Mouse (Mus musculus) CH12F3 (cell line): ENCODE results near the gene Vmn1r84.

ENCODE experiments used
- in situ Hi-C: fragments of 300-500 bp; cut with MboI; formaldehyde crosslinking; loops from 2 replicates; pipeline ENCODE4 v1.14.3; 2020; ENCODE audit warnings: low sequenced_read_pairs

Gene Vmn1r84

GRCm38 (mm10) chr7:12369173-12369572 is at the start of gene Vmn1r84:
Gene Vmn1r84 (minus strand): TSS chr7:12369273.
- in situ Hi-C loops = no loop called here

- in situ Hi-C loops = no loop called here
Measured at GRCm38 (mm10) chr7:12329381-12329780, 39.7 kb downstream of the Vmn1r84 start, which contains the start of gene Vmn1r83. Gene Vmn1r83 (minus strand): TSS chr7:12329481.
